Mouse (Mus musculus) gastrocnemius, postnatal 10 days (tissue): Measurements from ENCODE around the gene Selenbp1. TPM values are rescaled to one million over a fixed set of nuclear protein-coding genes. Genes with fewer than 3 reads are reported as not detected.
"Not testable (repeated sequence)": the region's sequence is repeated elsewhere in the genome, so short reads cannot be mapped to it uniquely, and the experiment has no call there.

ENCODE experiments used
- DNase-seq: peaks from one replicate; pipeline ENCODE4 v3.0.0; 2021; ENCODE audit warnings: mixed read lengths
- total RNA-seq, 2 experiments: library from RNA; stranded (reverse); gene quantifications; 2 replicates each; pipeline ENCODE4 v1.2.3; 2021

Selenbp1 gene
- total RNA-seq, 2 experiments from 2014 or later: 8.3 to 8.6 TPM

DNA sequence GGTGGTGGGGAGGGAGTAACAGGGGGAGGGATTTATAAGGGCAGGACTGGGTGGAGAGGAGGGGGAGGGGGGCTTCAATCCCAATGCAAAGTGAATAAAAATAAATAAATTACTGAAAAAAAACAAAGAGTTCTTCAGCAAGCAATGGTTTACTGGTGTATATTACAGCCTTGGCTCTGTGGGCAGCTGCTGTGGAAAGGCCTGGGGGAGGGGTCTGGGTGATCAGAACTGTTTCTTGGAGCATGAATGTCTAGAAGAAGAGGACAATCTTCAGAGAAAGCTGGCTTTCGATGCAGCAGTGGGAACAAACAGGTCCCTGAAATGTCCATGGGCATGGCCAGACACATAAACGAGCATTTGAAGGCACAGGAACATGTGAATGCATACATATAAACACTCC lies 577 bp upstream of the Selenbp1 start:
- DNase-seq: not testable (repeated sequence)

DNA sequence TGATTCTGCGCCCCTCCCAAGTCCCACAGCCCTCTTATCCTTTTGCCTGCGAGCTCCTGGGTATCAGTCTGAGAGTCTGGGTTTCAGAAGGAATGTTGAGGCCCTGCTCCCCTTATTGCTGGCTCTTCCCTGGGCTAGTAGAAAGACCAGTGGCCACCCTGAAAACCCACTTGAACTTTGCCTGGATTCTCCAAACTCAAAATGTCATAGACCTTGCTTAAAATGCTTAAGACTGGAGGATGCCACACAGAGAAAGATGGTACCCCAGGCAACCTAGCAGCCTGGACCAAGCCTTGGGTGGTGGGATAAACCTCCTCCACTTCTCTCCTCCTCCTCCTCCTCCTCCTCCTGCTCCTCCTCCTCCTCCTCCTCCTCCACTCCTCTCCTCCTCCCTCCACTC lies 748 bp downstream of the Selenbp1 start:
- not testable (repeated sequence) for DNase-seq

DNA sequence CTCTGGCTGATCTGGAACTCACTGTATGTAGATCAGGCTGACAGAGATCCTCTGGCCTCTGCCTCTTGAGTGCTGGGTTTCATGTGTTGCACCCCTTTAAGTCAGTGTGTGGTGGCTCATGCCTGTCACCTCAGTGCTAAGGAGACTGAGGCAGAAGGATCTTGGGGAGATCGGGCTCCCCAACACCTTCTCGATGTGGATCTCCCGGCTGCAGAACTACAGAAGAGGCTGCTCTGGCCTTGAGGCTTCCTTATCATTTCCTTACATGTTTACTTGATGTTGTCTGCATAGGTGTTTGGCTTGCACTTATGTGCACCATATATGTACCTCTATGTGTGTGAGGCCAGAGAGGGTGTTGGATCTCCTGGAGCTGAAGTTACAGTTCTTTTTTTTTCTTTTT lies 1.7 kb downstream of the Selenbp1 start:
- DNase-seq: not testable (repeated sequence)

DNA sequence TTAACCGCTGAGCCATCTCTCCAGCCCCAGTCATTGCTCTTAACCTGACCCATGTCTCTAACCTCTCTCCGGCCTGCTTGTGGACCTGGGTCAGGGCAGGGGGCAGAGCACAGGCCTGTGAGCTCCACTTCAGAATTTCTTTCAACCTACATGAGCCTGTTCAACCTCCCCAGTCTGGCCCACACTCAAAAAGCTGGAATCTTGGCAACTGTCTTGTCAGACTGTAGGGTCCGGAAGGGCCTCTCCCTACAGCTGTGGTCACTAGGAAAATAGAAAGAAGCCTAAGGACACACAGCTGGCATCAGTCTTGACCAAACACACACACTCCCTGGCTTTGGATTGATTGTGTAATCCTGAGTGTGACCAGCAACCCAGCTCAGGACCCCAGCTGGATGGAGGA lies 2.5 kb downstream of the Selenbp1 start:
- DNase-seq: peak; percentile 56

DNA sequence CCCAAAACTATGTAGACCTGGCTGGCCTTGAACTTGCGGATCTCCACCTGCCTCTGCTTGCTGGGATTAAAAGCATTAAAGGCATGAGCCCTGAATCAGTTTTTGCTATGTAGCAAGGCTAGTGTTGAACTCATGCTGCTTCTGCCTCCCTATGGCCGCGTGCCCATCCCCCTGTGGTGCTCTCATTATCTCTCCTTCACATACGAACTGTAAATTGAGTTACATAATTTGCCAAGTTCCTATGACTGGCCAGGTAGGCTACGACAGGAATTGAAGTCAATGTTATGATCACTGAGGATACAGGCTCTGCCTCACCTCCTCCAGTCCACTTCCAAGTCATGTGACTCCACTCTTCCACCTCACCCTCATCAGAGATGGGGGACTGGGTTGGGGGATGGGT lies 3.3 kb downstream of the Selenbp1 start:
- not testable (repeated sequence) for DNase-seq

DNA sequence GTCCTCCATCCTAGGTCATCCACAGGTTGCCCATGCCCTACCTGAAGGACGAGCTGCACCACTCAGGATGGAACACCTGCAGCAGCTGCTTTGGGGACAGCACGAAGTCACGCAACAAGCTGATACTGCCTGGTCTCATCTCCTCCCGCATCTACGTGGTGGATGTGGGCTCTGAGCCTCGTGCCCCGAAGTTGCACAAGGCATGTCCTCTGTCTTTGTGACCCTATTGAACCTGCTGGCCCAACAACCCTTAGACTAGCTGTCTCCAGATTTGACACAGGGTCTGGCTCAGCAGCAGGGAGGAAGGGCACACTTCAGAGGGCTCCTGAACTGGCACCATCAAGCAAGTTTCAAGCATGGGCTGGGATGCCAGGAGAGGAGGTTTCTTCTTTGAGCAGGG lies 4.3 kb downstream of the Selenbp1 start:
- not testable (repeated sequence) for DNase-seq

- not testable (repeated sequence) for DNase-seq
Observed at GRCm38 (mm10) chr3:94940033-94940432, 7.2 kb downstream of the Selenbp1 start.

- not testable (repeated sequence) for DNase-seq
Observed at GRCm38 (mm10) chr3:94942211-94942967, 9.5 kb downstream of the Selenbp1 start.

GRCm38 (mm10) chr3:94943706-94944105 lies 10.8 kb downstream of the Selenbp1 start:
- not testable (repeated sequence) for DNase-seq

DNA sequence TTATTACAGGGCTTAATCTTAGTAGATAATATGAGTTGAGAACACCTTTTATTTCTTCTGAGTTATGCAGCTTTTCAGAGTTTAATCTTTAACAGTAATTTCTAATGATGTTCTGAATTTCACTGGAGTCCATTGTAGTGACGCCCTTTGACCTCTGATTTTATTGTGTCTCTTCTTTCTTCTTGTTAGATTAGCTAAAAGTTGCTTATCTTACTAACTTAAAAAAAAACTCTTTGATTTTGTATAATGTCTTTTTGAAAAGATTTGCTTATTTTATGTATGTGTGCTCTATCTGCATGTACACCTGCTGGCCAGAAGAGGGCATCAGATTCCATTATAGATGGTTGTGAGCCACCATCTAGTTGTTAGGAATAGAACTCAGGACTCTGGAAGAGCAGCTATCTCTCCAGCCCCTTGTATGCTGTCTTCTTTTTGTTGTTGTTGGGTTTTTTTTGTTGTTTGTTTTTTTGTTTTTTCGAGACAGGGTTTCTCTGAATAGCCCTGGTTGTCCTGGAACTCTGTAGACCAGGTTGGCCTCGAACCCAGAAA lies 15.3 kb downstream of the Selenbp1 start:
- no peak for DNase-seq

DNA sequence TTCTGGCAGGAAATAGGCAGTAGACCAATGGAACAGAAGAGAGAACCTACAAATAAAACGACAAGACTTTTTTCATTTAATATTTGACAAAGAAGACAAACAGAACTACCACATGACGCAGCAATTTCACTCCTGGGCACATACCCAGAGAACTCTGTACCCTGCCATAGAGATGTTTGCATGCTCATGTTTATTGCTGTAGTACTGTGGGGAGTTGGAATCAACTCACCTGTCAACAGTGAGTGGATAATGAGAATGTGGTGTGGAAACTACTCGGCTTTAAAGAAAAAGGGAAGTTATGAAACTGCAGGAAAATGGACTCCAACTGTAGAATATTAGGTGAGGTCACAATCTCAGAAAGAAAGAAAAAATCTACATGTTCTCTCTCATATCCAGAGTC lies 16.8 kb downstream of the Selenbp1 start:
- no peak for DNase-seq

DNA sequence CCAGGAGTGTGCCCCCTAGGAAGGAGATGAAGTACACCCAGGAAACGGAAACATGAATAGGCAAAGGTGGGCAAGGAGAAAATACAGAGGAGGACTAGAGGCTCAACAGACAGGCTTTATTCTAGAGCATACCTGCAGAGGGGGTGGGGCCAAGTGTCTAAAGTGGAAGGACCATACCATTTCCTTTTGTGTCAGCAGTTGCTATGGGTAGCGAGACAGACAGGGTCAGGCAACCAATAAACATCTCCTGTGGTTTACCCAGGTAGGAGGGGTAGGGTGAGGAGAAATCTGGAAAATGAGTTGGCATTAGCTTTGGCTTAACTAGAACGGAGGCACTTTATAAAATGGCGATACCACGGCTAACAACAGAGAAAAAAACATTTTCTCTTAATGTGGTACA lies 19.9 kb downstream of the Selenbp1 start:
- no peak for DNase-seq

DNA sequence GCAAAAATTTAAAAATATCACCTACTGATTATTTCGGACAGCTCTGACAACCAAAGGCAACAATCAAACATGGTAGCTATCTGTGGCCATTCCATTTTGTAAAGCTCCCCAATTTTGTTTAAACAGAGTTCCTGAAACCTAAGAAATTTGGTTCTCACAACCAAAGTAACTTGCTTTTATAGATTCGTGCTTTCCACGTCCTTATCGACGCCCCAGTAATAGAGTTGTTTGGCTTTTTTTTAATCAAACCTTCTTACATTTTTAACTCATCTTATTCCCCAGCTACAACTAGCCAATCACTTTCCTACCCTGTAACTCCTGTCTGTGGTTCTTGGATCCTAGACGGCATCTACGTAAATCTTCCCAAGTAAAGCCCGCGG lies 20.5 kb downstream of the Selenbp1 start:
- DNase-seq: no peak

GRCm38 (mm10) chr3:94953764-94954616 lies 21.1 kb downstream of the Selenbp1 start, which contains the start of gene Rfx5:
Gene Rfx5 (plus strand): TSS chr3:94954075.
- DNase-seq: peak; percentile 80

- peak; percentile 24 for DNase-seq
Observed at GRCm38 (mm10) chr3:94958295-94958694, 25.4 kb downstream of the Selenbp1 start.

DNA sequence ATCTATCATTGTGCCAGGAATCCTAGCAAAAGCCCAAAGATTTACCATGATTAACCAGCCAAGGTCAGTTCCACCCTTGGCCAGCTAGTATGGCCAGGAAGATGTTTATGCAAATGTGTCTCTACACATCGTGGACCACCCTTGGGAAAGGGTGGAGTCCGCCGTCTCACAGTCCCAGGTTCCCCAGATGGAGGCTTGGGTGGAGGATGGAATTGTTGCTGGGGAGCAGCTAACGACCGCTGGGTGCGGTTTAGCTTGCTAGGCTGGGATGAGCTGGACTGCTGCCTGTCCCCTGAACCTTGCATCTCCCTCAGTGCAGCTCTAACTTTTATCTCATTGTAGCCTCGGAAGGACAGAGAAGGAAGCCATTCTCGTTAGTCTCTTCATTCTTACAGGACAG lies 27.0 kb downstream of the Selenbp1 start:
- DNase-seq: peak; percentile 24

DNA sequence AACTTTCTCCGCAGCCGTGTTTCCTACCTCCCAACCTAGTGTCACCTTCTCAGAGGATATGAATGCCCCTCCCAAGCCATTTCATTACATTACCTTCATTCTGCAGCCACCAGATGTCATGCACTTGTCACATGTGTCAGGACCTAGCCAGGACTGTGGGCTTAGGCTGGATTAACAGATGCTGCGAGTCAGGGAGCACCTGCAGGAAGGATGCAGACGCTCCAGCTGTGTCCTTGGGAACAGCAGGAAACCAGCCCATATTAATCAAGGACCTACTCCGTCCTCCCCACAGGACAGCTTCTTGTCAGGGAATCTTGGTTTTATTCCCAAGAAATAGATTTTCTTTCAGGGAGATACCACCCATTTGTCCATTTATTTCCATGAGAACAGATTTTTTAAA lies 27.5 kb downstream of the Selenbp1 start:
- peak; percentile 10 for DNase-seq

DNA sequence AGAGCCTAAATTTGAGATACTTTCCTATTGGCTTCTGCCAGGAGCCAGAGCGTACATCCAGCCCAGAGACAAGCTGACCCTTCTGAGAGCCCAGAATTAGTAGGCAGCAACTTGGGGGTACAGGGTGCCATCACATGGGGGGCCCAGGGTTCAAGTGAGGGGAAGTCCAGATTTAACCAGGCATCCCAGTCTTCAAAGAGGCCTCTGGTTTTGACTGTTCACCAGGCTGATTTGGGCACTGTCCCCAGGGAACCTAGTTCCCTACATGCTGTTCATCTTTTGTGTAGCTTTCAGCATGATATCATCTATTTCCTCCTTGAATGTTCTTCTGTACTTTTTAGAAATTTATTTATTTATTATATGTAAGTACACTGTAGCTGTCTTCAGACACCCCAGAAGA lies 32.1 kb downstream of the Selenbp1 start:
- DNase-seq: no peak

DNA sequence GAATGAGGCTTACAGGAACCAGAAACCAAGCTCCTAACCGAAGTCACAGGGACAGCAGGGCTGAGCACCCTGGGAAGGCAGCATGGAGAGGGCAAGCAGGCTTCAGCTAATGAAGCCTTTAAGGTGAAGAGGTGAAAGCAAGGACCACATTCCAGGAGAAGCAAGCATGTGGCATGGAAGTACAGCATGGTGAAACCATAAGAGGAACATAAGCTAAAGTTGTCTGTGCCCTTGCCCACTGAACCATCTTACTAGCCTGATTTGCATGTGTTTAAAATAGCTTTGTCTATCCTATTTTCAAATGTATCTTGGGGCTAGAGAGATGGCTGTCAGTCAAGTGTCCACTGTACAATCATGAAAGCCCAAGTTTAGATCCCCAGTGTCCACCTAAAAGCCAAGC lies 33.0 kb downstream of the Selenbp1 start:
- DNase-seq: no peak

GRCm38 (mm10) chr3:94972552-94972951 lies 39.7 kb downstream of the Selenbp1 start:
- no peak for DNase-seq

GRCm38 (mm10) chr3:94973620-94974019 lies 40.8 kb downstream of the Selenbp1 start:
- no peak for DNase-seq

- DNase-seq: no peak
Observed at GRCm38 (mm10) chr3:94974026-94974527, 41.2 kb downstream of the Selenbp1 start.
